Mouse (Mus musculus) kidney, embryonic 16.5 days (tissue): ENCODE measurements around the gene Immt. TPM values are rescaled to one million over a fixed set of nuclear protein-coding genes. Genes with fewer than 3 reads are reported as not detected.

Experiments
- ATAC-seq: fragments of 200-750 bp; cut with Nextera tagmentation; 2 replicates; pipeline ENCODE4 v1.8.0; 2017; ENCODE audit warnings: moderate TSS enrichment; ENCODE audit not compliant: low FRiP score, low TSS enrichment
- H3K27ac ChIP-seq: fragments of 300-500 bp; sonication (generic); 2 replicates; pipeline ENCODE4 v1.5.1; 2014; ENCODE audit warnings: low read length
- H3K27me3 ChIP-seq: fragments of 300-500 bp; sonication (generic); 2 replicates; pipeline ENCODE4 v1.6.1; 2014; ENCODE audit warnings: low read length, control low read depth, mixed read lengths; ENCODE audit not compliant: insufficient read depth
- H3K36me3 ChIP-seq: fragments of 300-500 bp; sonication (generic); 2 replicates; pipeline ENCODE4 v1.6.1; 2014; ENCODE audit warnings: low read length, control low read depth, mixed read lengths; ENCODE audit not compliant: insufficient read depth
- H3K4me1 ChIP-seq: fragments of 300-500 bp; sonication (generic); 2 replicates; pipeline ENCODE4 v1.6.1; 2014; ENCODE audit warnings: low read length, control low read depth, mixed read lengths; ENCODE audit not compliant: insufficient read depth
- H3K4me2 ChIP-seq: fragments of 300-500 bp; sonication (generic); replicated peaks from 2 replicates; pipeline ENCODE4 v1.6.1; 2014; ENCODE audit warnings: low read depth, low read length
- H3K4me3 ChIP-seq: fragments of 300-500 bp; sonication (generic); 2 replicates; pipeline ENCODE4 v1.5.1; 2014; ENCODE audit warnings: mild to moderate bottlenecking, low read length
- H3K9ac ChIP-seq: fragments of 300-500 bp; sonication (generic); replicated peaks from 2 replicates; pipeline ENCODE4 v1.6.1; 2014; ENCODE audit warnings: low read length
- H3K9me3 ChIP-seq: fragments of 300-500 bp; sonication (generic); 2 replicates; pipeline ENCODE4 v1.6.1; 2016; ENCODE audit warnings: low read length, control low read depth
- WGBS: fragments of 180-500 bp; shearing (Covaris S2); extraction: QIAGEN DNeasy Blood & Tissue Kit; methylation state at CpG from one replicate; pipeline ENCODE4 v1.1.7; 2014; 5-methylcytosine and 5-hydroxymethylcytosine counted together
- polyA plus RNA-seq: library from polyadenylated mRNA; unstranded; fragments of >200 nt; fragmentation: Nextera tagmentation; extraction: Ambion mirVana; gene quantifications from 2 replicates; pipeline ENCODE4 v1.2.1, GENCODE M21; 2015

Gene Immt
- polyA plus RNA-seq = 238 and 251 TPM in 2 replicates

GRCm38 (mm10) chr6:71830690-71831580 is at the start of gene Immt:
Immt (plus strand) TSS chr6:71831331.
- no peaks in the 10 kb centered on the region for H3K9me3 ChIP-seq
- H3K4me2 ChIP-seq = peak within 1 kb of the TSS; percentile 91
- H3K4me3 ChIP-seq = peak within 1 kb of the TSS; percentile 75
- peak within 1 kb of the TSS; percentile 93 for H3K27ac ChIP-seq
- under 1% methylated on average over 64 of the region's 64 CpGs for WGBS
- ATAC-seq = peak; percentile 100
- H3K27me3 ChIP-seq = no peaks in the 10 kb centered on the region
- H3K9ac ChIP-seq = peak within 1 kb of the TSS; percentile 85
- H3K4me1 ChIP-seq = peaks cover 10% of the 10 kb centered on the region
- H3K36me3 ChIP-seq = no peaks in the 10 kb centered on the region

- Histone ChIP-seq H3K4me3 (no peak overlapping the region), H3K27ac (no peak overlapping the region), H3K4me2 (no peak overlapping the region), H3K9me3 (no peaks in the 10 kb centered on the region), H3K27me3 (no peaks in the 10 kb centered on the region), H3K4me1 (no peaks in the 10 kb centered on the region), H3K36me3 (no peaks in the 10 kb centered on the region), H3K9ac (no peak overlapping the region)
- 86% methylated on average over 5 of the region's 5 CpGs for WGBS
- no peak for ATAC-seq
These were observed 48.0 kb upstream of the Immt start for GRCm38 (mm10) chr6:71783165-71783564.

GRCm38 (mm10) chr6:71788348-71788747 is 42.8 kb upstream of the Immt start:
- H3K27ac ChIP-seq = no peak overlapping the region
- H3K36me3 ChIP-seq = no peaks in the 10 kb centered on the region
- no peak overlapping the region for H3K4me3 ChIP-seq
- no peak for ATAC-seq
- H3K27me3 ChIP-seq = no peaks in the 10 kb centered on the region
- no peaks in the 10 kb centered on the region for H3K4me1 ChIP-seq
- no peaks in the 10 kb centered on the region for H3K9me3 ChIP-seq
- no peak overlapping the region for H3K9ac ChIP-seq
- no peak overlapping the region for H3K4me2 ChIP-seq
- whole genome bisulfite sequencing = 47% methylated on average over 9 of the region's 9 CpGs

- no peaks in the 10 kb centered on the region for H3K27me3 ChIP-seq
- ATAC-seq = no peak
- no peaks in the 10 kb centered on the region for H3K4me1 ChIP-seq
- H3K4me3 ChIP-seq = no peak overlapping the region
- no peaks in the 10 kb centered on the region for H3K36me3 ChIP-seq
- no peaks in the 10 kb centered on the region for H3K9me3 ChIP-seq
- no peak overlapping the region for H3K4me2 ChIP-seq
- no peak overlapping the region for H3K27ac ChIP-seq
- no peak overlapping the region for H3K9ac ChIP-seq
- WGBS = 83% methylated on average over 6 of the region's 6 CpGs
These were observed 39.4 kb upstream of the Immt start for GRCm38 (mm10) chr6:71791771-71792170.

GRCm38 (mm10) chr6:71799391-71799790 is 31.7 kb upstream of the Immt start:
- Histone ChIP-seq H3K9ac (no peak overlapping the region), H3K27ac (no peak overlapping the region), H3K9me3 (no peaks in the 10 kb centered on the region), H3K4me3 (no peak overlapping the region), H3K4me2 (no peak overlapping the region), H3K36me3 (no peaks in the 10 kb centered on the region), H3K27me3 (no peaks in the 10 kb centered on the region), H3K4me1 (no peaks in the 10 kb centered on the region)
- no peak for ATAC-seq
- 39% methylated on average over 3 of the region's 3 CpGs for WGBS

- H3K4me1 ChIP-seq = no peaks in the 10 kb centered on the region
- no peaks in the 10 kb centered on the region for H3K9me3 ChIP-seq
- ATAC-seq = no peak
- no peak overlapping the region for H3K27ac ChIP-seq
- WGBS = 54% methylated on average over 7 of the region's 7 CpGs
- no peak overlapping the region for H3K9ac ChIP-seq
- H3K4me3 ChIP-seq = no peak overlapping the region
- H3K4me2 ChIP-seq = no peak overlapping the region
- H3K27me3 ChIP-seq = no peaks in the 10 kb centered on the region
- H3K36me3 ChIP-seq = no peaks in the 10 kb centered on the region
These were observed 30.0 kb upstream of the Immt start for GRCm38 (mm10) chr6:71801011-71801713.

GRCm38 (mm10) chr6:71801714-71802094 is 29.4 kb upstream of the Immt start:
- Histone ChIP-seq H3K36me3 (no peaks in the 10 kb centered on the region), H3K9me3 (no peaks in the 10 kb centered on the region), H3K9ac (no peak overlapping the region), H3K27ac (no peak overlapping the region), H3K4me1 (no peaks in the 10 kb centered on the region), H3K4me3 (no peak overlapping the region), H3K27me3 (no peaks in the 10 kb centered on the region), H3K4me2 (no peak overlapping the region)
- no peak for ATAC-seq
- 68% methylated on average over 10 of the region's 10 CpGs for WGBS

- Histone ChIP-seq H3K9me3 (no peaks in the 10 kb centered on the region), H3K9ac (0 out of 2 replicates have a peak overlapping the region, but pooled peaks have one; percentile 14), H3K27ac (no peak overlapping the region), H3K27me3 (no peaks in the 10 kb centered on the region), H3K4me3 (no peak overlapping the region), H3K4me1 (no peaks in the 10 kb centered on the region), H3K36me3 (no peaks in the 10 kb centered on the region), H3K4me2 (no peak overlapping the region)
- ATAC-seq = no peak
- 93% methylated on average over 1 of the region's 1 CpGs for WGBS
These were observed 27.5 kb upstream of the Immt start for GRCm38 (mm10) chr6:71803609-71804008.

- no peaks in the 10 kb centered on the region for H3K4me1 ChIP-seq
- no peak overlapping the region for H3K27ac ChIP-seq
- no peak overlapping the region for H3K4me2 ChIP-seq
- peak; percentile 92 for ATAC-seq
- no peak overlapping the region for H3K4me3 ChIP-seq
- H3K27me3 ChIP-seq = no peaks in the 10 kb centered on the region
- H3K36me3 ChIP-seq = no peaks in the 10 kb centered on the region
- no peaks in the 10 kb centered on the region for H3K9me3 ChIP-seq
- WGBS = 26% methylated on average over 12 of the region's 12 CpGs
- 0 out of 2 replicates have a peak overlapping the region, but pooled peaks have one; percentile 14 for H3K9ac ChIP-seq
These were observed 26.9 kb upstream of the Immt start for GRCm38 (mm10) chr6:71804061-71804829.
